Mouse (Mus musculus) hindbrain, embryonic 12.5 days (tissue): Measurements from ENCODE around the gene Cbfa2t3. TPM values are rescaled to one million over a fixed set of nuclear protein-coding genes. Genes with fewer than 3 reads are reported as not detected.

Source experiments
- ATAC-seq: fragments of 200-750 bp; cut with Nextera tagmentation; 2 replicates; pipeline ENCODE4 v1.8.0; 2017; ENCODE audit warnings: moderate TSS enrichment; ENCODE audit not compliant: low FRiP score
- H3K27ac ChIP-seq: fragments of 300-500 bp; sonication (generic); 2 replicates; pipeline ENCODE4 v1.5.1; 2016; ENCODE audit warnings: mild to moderate bottlenecking
- H3K27me3 ChIP-seq: fragments of 300-500 bp; sonication (generic); 2 replicates; pipeline ENCODE4 v1.6.1; 2016; ENCODE audit warnings: mild to moderate bottlenecking
- H3K36me3 ChIP-seq: fragments of 300-500 bp; sonication (generic); 2 replicates; pipeline ENCODE4 v1.6.1; 2016; ENCODE audit warnings: mild to moderate bottlenecking
- H3K4me1 ChIP-seq: fragments of 300-500 bp; sonication (generic); 2 replicates; pipeline ENCODE4 v1.6.1; 2016
- H3K4me2 ChIP-seq: fragments of 300-500 bp; sonication (generic); replicated peaks from 2 replicates; pipeline ENCODE4 v1.6.1; 2016; ENCODE audit warnings: mild to moderate bottlenecking
- H3K4me3 ChIP-seq: fragments of 300-500 bp; sonication (generic); 2 replicates; pipeline ENCODE4 v1.5.1; 2016; ENCODE audit warnings: mild to moderate bottlenecking
- H3K9ac ChIP-seq: fragments of 300-500 bp; sonication (generic); 2 replicates; pipeline ENCODE4 v1.6.1; 2016; ENCODE audit warnings: mild to moderate bottlenecking, moderate library complexity
- H3K9me3 ChIP-seq: fragments of 300-500 bp; sonication (generic); replicated peaks from 2 replicates; pipeline ENCODE4 v1.6.1; 2016; ENCODE audit warnings: mild to moderate bottlenecking
- WGBS: fragments of 180-500 bp; shearing (Covaris S2); methylation state at CpG from one replicate; pipeline ENCODE4 v1.1.7; 2016; 5-methylcytosine and 5-hydroxymethylcytosine counted together
- polyA plus RNA-seq: library from polyadenylated mRNA; unstranded; fragments of >200 nt; fragmentation: Nextera tagmentation; extraction: Ambion mirVana; gene quantifications from 2 replicates; pipeline ENCODE4 v1.2.1, GENCODE M21; 2016

Gene Cbfa2t3
- polyA plus RNA-seq, 1 experiment from 2014 or later, result 17.1 TPM

DNA sequence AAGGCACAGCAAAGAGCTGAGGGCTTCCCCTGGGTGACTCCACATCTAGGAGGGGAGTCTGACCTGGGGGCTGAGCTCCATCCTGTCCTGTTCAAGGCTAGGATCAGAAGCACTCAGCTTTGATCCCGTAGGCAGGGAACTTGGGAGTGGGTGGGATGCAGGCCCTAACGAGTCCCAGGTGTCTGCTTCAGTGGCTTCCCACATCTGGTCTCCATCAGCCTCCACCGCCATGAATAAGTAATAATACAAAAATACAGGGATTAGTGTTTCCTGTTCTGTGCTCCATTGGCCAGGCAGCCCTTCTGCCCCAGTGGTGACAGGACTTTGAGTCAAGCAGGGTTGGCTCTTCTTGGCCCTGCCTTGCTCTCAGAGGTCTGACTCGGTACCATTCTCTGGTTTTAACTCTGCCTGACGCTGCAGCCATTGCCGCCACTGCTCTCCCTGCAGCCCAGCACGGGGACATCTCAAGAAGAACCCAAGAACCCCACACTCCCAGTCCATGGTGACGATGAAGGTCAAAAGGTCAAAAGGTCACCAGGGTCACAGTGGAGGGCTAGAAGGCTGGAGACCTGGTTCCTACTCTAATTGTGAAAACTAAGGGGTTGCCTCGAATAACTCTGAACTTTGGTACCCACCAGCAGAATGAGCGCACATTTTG lies 40.6 kb downstream of the Cbfa2t3 start:
- H3K36me3 ChIP-seq, result no peaks in the 10 kb centered on the region; the same call in 1 of the 2 replicates
- H3K27me3 ChIP-seq, result no peaks in the 10 kb centered on the region; the same call in 1 of the 2 replicates
- ATAC-seq, result no peak
- peak overlapping the region; percentile 55; the same call in 1 of the 2 replicates for H3K27ac ChIP-seq
- H3K4me3 ChIP-seq, result no peak overlapping the region
- no peaks in the 10 kb centered on the region for H3K9me3 ChIP-seq
- H3K4me1 ChIP-seq, result peaks cover 52% of the 10 kb centered on the region
- no peak overlapping the region for H3K9ac ChIP-seq
- 57% methylated on average over 10 of the region's 10 CpGs for WGBS
- no peak overlapping the region for H3K4me2 ChIP-seq

GRCm38 (mm10) chr8:122656056-122656999 lies 42.6 kb downstream of the Cbfa2t3 start:
- H3K4me1 ChIP-seq, result peaks cover 57% of the 10 kb centered on the region
- H3K27ac ChIP-seq, result no peak overlapping the region
- H3K4me2 ChIP-seq, result no peak overlapping the region
- H3K9me3 ChIP-seq, result no peaks in the 10 kb centered on the region
- no peak overlapping the region for H3K9ac ChIP-seq
- no peak overlapping the region for H3K4me3 ChIP-seq
- ATAC-seq, result no peak
- no peaks in the 10 kb centered on the region; the same call in 1 of the 2 replicates for H3K27me3 ChIP-seq
- no peaks in the 10 kb centered on the region; the same call in 1 of the 2 replicates for H3K36me3 ChIP-seq
- 82% methylated on average over 13 of the region's 13 CpGs for WGBS

DNA sequence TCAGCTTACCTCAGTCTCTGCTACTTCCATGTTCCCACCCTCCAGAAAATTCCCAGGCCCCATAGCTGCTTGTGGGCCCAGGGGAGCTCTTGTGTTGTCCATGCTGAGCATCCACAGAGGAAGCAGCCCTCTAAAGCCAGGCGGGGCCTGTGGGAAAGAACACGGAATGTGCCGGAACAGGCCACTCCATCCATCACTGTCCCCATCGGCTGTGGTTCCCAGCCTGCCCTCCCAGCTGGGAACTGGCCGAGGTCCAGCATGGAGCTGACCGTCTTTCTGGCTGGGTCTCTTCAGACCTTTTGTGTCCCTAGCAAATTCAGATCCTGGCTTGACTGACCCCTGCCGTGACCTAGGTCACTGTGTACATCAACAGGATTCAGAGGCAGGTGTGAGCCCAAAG lies 44.1 kb downstream of the Cbfa2t3 start:
- 44% methylated on average over 7 of the region's 7 CpGs for WGBS
- Histone ChIP-seq H3K27ac (no peak overlapping the region), H3K9ac (no peak overlapping the region), H3K4me3 (no peak overlapping the region), H3K4me2 (no peak overlapping the region), H3K9me3 (no peaks in the 10 kb centered on the region), H3K27me3 (no peaks in the 10 kb centered on the region; the same call in 1 of the 2 replicates), H3K4me1 (peaks cover 61% of the 10 kb centered on the region), H3K36me3 (peaks cover 5% of the 10 kb centered on the region; the same call in 1 of the 2 replicates)
- ATAC-seq, result no peak

- Histone ChIP-seq H3K9me3 (no peaks in the 10 kb centered on the region), H3K9ac (no peak overlapping the region), H3K4me1 (peaks cover 45% of the 10 kb centered on the region), H3K4me2 (no peak overlapping the region), H3K36me3 (peaks cover 25% of the 10 kb centered on the region), H3K4me3 (no peak overlapping the region), H3K27ac (no peak overlapping the region), H3K27me3 (no peaks in the 10 kb centered on the region; the same call in 1 of the 2 replicates)
- WGBS, result 72% methylated on average over 6 of the region's 6 CpGs
- ATAC-seq, result no peak
These were observed 46.3 kb downstream of the Cbfa2t3 start for GRCm38 (mm10) chr8:122652643-122653042.

DNA sequence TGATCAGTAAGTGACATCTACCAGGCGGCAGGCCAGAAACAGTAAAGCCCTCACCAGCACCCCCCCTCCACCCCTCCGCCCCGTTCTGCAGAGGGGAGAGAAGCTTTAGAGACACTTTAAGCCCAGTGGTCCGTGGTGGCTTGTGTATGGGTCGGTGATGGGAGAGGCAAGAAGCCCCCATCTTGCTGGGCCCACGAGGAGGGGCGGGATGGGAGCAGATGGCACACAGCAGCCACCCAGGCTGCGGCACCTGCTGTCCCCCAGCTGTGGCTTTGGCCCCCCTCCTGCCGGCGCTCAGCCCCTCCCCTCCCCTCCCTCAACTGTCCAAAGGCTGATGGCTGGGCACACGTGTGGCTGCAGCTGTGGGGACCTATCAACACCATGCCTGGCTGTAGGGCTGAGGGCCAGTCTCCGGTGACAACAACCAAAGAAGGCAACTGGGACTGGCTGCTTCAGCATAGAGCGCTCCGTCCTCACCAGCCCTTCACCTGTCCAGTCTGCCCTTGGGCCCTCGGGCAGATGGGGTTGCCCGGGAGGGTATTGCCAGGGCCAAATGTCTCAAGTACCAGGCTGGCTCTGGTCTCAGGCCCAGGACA lies 47.5 kb downstream of the Cbfa2t3 start:
- 71% methylated on average over 15 of the region's 16 CpGs for WGBS
- H3K27me3 ChIP-seq, result no peaks in the 10 kb centered on the region; the same call in 1 of the 2 replicates
- peaks cover 36% of the 10 kb centered on the region for H3K36me3 ChIP-seq
- no peak overlapping the region for H3K4me2 ChIP-seq
- H3K27ac ChIP-seq, result no peak overlapping the region
- H3K9ac ChIP-seq, result no peak overlapping the region
- no peaks in the 10 kb centered on the region for H3K9me3 ChIP-seq
- H3K4me1 ChIP-seq, result peaks cover 42% of the 10 kb centered on the region
- ATAC-seq, result peak; percentile 53
- no peak overlapping the region for H3K4me3 ChIP-seq

DNA sequence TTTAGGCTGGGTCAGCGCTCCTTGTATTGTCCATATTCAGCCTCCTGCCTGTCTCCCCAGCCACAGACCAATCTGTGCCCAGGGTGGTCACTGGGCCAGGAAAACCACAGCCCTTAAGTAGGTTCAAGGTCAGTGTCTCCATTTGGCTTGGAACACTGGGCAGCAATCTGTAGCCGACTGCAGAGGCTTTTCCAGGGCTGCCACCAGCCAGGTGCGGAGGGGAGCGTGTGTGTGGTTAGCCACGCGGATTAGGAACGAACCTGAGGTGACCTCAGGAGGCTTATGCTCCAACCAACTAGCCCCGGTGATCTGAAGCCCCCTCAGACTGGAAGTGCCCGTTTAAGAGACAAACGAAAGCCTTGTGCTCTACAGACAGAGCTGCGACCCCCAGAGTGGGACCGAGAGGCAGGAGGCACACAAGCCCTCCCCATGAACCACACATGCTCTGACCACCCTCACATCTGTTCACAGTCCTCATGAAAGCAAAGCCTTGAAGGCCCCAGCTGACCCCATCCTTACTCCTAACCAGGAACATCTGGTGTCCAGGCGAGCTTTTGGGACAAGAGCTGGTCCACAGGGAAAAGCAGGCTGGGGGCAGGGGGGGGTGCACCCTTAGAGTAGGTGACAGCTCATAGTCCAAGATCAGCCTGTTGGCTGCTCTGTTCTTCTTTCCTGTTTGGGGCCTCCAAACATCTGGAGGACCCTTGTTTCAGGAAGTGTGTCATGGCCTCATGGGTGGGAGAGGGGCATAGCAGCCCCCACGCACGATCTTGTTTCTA lies 50.5 kb downstream of the Cbfa2t3 start:
- peak overlapping the region; percentile 14; the same call in 1 of the 2 replicates for H3K9ac ChIP-seq
- WGBS, result 70% methylated on average over 15 of the region's 15 CpGs

GRCm38 (mm10) chr8:122646337-122646736 lies 52.6 kb downstream of the Cbfa2t3 start:
- peaks cover 53% of the 10 kb centered on the region for H3K36me3 ChIP-seq
- no peak overlapping the region for H3K9ac ChIP-seq
- H3K27ac ChIP-seq, result no peak overlapping the region
- H3K4me3 ChIP-seq, result no peak overlapping the region
- peaks cover 14% of the 10 kb centered on the region for H3K4me1 ChIP-seq
- H3K27me3 ChIP-seq, result no peaks in the 10 kb centered on the region
- no peak overlapping the region for H3K4me2 ChIP-seq
- WGBS, result 91% methylated on average over 16 of the region's 16 CpGs
- no peaks in the 10 kb centered on the region for H3K9me3 ChIP-seq
- ATAC-seq, result no peak

More for the DNA sequence above, 50.5 kb downstream of the Cbfa2t3 start:
- Histone ChIP-seq H3K36me3 (peaks cover 44% of the 10 kb centered on the region), H3K4me3 (no peak overlapping the region), H3K27me3 (no peaks in the 10 kb centered on the region), H3K27ac (no peak overlapping the region), H3K4me1 (peaks cover 29% of the 10 kb centered on the region), H3K9me3 (no peaks in the 10 kb centered on the region), H3K4me2 (no peak overlapping the region)
- no peak for ATAC-seq

GRCm38 (mm10) chr8:122644175-122644954 lies 54.5 kb downstream of the Cbfa2t3 start:
- H3K4me1 ChIP-seq, result peaks cover 23% of the 10 kb centered on the region
- ATAC-seq, result no peak
- H3K9me3 ChIP-seq, result no peaks in the 10 kb centered on the region
- H3K4me2 ChIP-seq, result no peak overlapping the region
- no peaks in the 10 kb centered on the region for H3K27me3 ChIP-seq
- no peak overlapping the region for H3K9ac ChIP-seq
- WGBS, result 74% methylated on average over 6 of the region's 6 CpGs
- no peak overlapping the region for H3K4me3 ChIP-seq
- H3K36me3 ChIP-seq, result peaks cover 54% of the 10 kb centered on the region
- H3K27ac ChIP-seq, result no peak overlapping the region

GRCm38 (mm10) chr8:122642071-122642470 lies 56.8 kb downstream of the Cbfa2t3 start:
- H3K4me1 ChIP-seq, result peaks cover 31% of the 10 kb centered on the region
- H3K4me2 ChIP-seq, result no peak overlapping the region
- no peak for ATAC-seq
- H3K4me3 ChIP-seq, result no peak overlapping the region
- WGBS, result 78% methylated on average over 9 of the region's 9 CpGs
- no peak overlapping the region for H3K9ac ChIP-seq
- H3K36me3 ChIP-seq, result peaks cover 53% of the 10 kb centered on the region
- H3K9me3 ChIP-seq, result no peaks in the 10 kb centered on the region
- no peaks in the 10 kb centered on the region for H3K27me3 ChIP-seq
- no peak overlapping the region for H3K27ac ChIP-seq

DNA sequence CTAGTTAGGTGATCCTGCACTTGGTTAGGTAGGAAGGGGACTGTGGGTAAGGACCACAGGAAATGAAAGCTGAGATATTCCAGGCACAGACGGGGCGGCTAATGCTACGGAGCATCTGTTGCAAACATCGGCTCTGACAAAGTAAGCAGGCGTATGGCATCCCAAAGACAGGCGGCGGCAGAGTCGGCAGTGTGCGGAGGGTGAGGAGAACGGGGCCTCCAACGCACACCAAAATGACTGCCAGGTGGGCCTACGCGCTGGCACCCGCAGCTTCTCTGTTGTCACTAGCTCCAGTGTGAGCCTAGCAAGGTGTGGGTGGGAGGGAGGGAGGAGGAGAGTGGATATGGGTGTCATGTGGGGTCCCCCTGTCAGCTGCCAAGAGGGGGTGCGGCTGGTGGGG lies 57.5 kb downstream of the Cbfa2t3 start:
- no peak for ATAC-seq
- H3K27me3 ChIP-seq, result no peaks in the 10 kb centered on the region
- H3K27ac ChIP-seq, result no peak overlapping the region
- peaks cover 49% of the 10 kb centered on the region for H3K36me3 ChIP-seq
- H3K4me2 ChIP-seq, result no peak overlapping the region
- no peak overlapping the region for H3K4me3 ChIP-seq
- H3K9me3 ChIP-seq, result no peaks in the 10 kb centered on the region
- peaks cover 31% of the 10 kb centered on the region for H3K4me1 ChIP-seq
- 77% methylated on average over 15 of the region's 15 CpGs for WGBS
- no peak overlapping the region for H3K9ac ChIP-seq

- Histone ChIP-seq H3K4me1 (peaks cover 31% of the 10 kb centered on the region), H3K9ac (no peak overlapping the region), H3K9me3 (no peaks in the 10 kb centered on the region), H3K36me3 (peaks cover 47% of the 10 kb centered on the region), H3K4me3 (no peak overlapping the region), H3K27ac (no peak overlapping the region), H3K27me3 (no peaks in the 10 kb centered on the region), H3K4me2 (no peak overlapping the region)
- WGBS, result 80% methylated on average over 4 of the region's 4 CpGs
- ATAC-seq, result no peak
These were observed 58.1 kb downstream of the Cbfa2t3 start for GRCm38 (mm10) chr8:122640825-122641224.
